Mouse (Mus musculus): ENCODE results near the gene Prmt7.

DNA sequence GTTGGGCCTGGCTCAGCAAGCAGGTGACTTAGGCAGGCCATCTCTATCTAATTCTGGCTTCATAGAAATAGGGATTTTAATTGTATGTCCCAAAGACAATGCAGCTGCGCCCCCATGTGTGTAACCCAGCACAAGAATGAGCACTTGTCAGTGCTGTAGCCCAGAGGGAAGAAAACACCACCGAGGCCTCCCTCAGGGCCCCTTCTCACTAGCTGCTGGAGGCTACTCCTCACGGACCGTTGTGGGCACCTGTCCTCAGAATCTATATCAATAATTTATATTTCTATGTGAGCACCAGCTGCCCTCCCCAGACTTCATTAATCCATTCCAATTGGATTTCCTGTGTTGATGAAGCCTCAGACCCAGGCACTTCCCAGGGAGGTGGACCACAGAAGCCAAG lies 50.2 kb downstream of the Prmt7 start:
- TF ChIP-seq POLR2A (IDR thresholded peaks at IDR 0.05; ENCODE audit: borderline replicate concordance, extremely low read depth, low read depth, low read length) = no peak
- TF ChIP-seq CTCF (IDR thresholded peaks at IDR 0.05; ENCODE audit: insufficient read depth, low read length) = no peak
